Mouse (Mus musculus): Measurements from ENCODE around the gene Dohh.

- TF ChIP-seq CTCF (IDR thresholded peaks at IDR 0.05; ENCODE audit: insufficient read depth, low read length) (no peak), POLR2A (IDR thresholded peaks at IDR 0.05; ENCODE audit: borderline replicate concordance, extremely low read depth, low read depth, low read length) (no peak)
Measured at GRCm38 (mm10) chr10:81365073-81365472, 19.2 kb upstream of the Dohh start.

All from lung, adult 2 months (tissue).